Mouse (Mus musculus): Measurements from ENCODE around the gene Cand2. TPM values are rescaled to one million over a fixed set of nuclear protein-coding genes. Genes with fewer than 3 reads are reported as not detected.

Gene Cand2
- 1 to 10 TPM; 5.0 to 6.8 TPM for total RNA-seq (2023)

DNA sequence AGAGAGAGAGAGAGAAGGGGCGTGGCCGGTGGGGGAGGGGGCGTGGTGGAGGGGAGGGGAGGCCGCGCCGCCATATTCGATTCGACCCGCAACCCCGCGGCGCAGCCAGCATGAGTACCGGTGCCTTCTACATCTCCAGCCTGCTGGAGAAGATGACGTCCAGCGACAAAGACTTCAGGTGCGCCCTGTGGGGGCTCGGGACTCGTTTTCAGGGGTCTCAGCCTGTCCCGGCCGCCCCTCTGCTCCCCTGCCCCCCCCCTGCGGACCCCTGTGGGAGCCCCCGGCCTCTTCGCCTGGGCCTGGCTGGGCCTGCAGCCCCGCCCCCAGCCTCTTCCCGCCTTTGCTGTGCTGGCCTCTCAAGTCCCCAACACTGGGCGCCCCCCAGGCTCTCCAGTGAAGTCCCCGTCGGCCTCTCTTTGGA, at the start of gene Cand2:
Cand2 (plus strand) TSS at position 38 of the 421 bp plus-strand sequence.

DNA sequence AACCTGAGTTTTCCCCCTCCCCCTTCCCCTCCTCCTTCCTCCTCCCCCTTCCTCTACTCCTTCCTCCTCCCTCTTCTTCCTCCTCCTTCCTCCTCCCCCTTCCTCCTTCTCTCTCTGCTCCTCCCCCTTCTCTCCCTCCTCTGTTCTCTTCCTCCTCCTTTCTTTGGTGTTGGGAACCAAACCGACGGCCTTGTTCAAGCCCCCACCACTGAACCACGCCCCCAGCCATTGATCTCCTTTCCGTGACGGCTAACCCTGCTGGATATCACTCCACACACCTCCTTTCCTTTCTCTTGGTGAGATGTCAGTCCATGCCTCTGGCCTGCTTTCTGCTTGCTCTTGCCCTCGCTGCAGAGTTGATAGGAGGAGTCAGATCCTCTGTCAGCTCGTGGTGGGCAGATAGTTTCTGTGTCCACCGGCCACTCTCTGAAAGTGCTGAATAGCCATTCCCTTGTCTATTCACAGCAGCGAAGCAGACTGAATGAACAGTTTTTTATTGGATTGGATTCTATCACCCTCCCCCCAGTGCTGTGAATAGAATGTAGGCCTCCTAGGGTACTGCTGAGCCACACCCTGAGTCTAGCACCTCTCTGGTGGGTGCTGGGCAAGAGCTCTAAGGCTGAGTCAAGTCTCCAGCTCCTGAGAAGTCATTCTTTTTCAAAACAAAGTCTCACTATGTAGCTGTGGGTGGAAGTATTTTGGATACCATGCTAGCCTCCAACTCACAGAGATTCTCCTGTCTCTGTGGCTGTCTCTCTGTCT, 12.2 kb upstream of the Cand2 start, which contains the start of gene Tmem40:
Tmem40 (minus strand) TSS at position 416 of the 762 bp plus-strand sequence.

DNA sequence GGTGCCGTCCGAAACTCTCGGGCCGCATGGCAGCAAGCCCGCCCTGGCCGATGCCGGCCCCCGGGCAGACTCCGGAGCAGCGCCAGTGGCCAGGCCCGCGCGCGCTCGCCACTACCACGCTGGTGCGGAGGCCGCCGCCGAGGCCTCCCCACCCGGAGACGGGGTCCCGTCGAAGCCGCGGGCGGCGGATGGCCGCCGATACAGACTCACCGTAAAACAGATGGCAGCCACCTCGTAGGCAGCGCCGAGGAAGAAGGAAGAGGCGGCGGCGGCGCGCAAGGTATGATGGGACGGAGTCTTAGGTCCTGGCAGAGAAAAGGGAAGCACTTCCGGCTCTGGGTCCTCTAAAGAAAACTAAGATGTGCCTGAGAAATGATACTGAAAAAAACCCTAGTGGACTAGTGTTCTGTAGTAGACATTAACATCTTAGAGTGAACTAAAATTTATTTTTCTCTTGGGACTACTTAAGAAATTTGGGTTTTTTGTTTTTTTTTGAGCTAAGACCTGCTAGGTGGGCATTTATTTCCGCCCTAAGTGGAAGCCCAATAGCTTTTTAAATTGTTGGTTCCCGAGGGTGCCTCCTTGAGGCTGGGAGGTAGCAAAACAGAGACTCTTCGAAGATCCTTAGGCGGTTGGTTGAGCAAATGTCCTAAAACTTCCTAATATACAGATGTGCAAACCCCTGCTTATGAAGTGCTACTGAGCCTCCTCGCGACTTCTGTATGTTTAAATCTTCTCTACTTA, 34.3 kb downstream of the Cand2 start, which contains the start of gene Rpl32:
Rpl32 (minus strand) TSS at position 260 of the 744 bp plus-strand sequence.

DNA sequence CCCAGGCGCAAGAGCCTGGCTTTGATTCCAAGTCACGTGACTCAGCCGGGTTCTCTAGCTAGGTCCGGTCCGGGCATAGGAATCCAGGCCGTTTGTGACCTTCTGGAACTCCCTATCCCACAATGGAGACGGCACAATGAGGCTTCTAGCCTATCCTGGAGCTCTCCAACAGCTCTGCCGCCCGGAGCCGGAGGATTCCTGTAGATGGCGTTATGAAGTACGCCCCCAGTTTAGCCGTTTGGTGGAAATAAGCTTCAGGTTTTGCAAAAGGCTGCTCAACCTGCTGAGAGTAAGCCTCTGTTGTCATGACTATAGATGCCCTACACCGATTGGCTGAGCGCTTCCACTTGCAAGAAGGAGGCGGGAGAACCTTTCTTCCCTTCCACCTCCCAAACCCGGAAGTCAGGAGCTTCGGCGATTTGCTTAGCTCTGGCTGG, 63.8 kb downstream of the Cand2 start, which contains the start of gene Efcab12:
Efcab12 (minus strand) TSS at position 252 of the 437 bp plus-strand sequence.

DNA sequence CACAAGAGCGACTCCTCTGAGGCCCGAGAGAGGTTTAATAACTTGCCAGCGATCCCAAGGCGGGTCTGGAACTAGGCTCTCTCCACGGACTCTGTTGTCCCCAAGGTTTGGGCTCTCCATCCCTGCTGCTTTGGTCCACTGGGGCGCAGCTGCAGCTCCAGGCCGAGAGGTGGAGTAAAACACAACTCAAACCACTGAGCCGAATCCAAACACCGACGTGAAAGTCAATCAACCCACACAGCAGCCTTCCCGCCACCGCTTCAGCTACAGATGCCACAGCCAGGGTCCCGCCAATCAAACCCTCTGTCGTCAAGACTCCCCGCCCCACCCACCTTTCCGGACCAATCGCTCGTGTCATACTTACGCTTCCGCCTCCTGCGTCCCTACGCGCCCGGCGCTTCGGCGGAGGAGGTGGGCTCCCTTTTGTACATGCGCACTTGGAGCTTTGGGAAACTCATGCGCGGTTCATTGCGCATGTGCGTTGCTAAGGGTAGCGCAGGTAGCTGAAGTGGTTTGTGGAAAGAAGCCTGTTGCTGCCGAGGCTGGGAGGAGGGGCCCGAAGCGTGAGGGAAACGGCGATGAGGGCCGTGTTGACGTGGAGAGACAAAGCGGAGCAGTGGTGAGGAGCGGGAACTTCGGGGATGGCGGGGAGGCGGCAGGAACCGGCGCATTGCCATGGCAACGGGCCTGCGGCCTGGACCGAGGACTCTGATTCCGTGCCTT, 78.9 kb downstream of the Cand2 start, which contains the start of the genes Mbd4 and Ift122:
Mbd4 (minus strand) TSS at position 281 of the 723 bp plus-strand sequence.
Ift122 (plus strand) TSS at position 380 of the 723 bp plus-strand sequence.

Other genes with a start within 250 kb of the Cand2 start
- 1 to 10 TPM; 7.0 to 9.0 TPM for gene Tsen2, start 229.9 kb upstream of the Cand2 start, total RNA-seq (2023)
- gene Mkrn2os, start 182.0 kb upstream of the Cand2 start, total RNA-seq (2023): not detected
- gene Mkrn2, start 172.6 kb upstream of the Cand2 start, total RNA-seq (2023): 10 to 100 TPM; 29.8 to 36.8 TPM
- 100 to 1,000 TPM; 152 to 173 TPM for gene Raf1, start 97.9 kb upstream of the Cand2 start, total RNA-seq (2023)
- not detected for gene Tmem40, start 12.1 kb upstream of the Cand2 start, total RNA-seq (2023)
- 1,000 to 10,000 TPM; 2,409 to 2,423 TPM for gene Rpl32, start 34.2 kb downstream of the Cand2 start, total RNA-seq (2023)
- not detected for gene Efcab12, start 63.9 kb downstream of the Cand2 start, total RNA-seq (2023)
- 10 to 100 TPM; 24.9 to 28.8 TPM for gene Mbd4, start 78.8 kb downstream of the Cand2 start, total RNA-seq (2023)
- gene Ift122, start 78.9 kb downstream of the Cand2 start, total RNA-seq (2023): 1 to 10 TPM; 2.4 to 7.5 TPM
- gene Rho, start 157.2 kb downstream of the Cand2 start, total RNA-seq (2023): under 1 TPM in 1 of 2 experiments, not detected in 1; 0.89 TPM
- gene H1foo, start 170.4 kb downstream of the Cand2 start, total RNA-seq (2023): not detected
- gene Plxnd1, start 220.5 kb downstream of the Cand2 start, total RNA-seq (2023): 10 to 100 TPM; 44.3 to 61.6 TPM

Measured in B cell, adult 67 days (primary cell).